Mouse (Mus musculus): Measurements from ENCODE around the gene Gucd1. TPM values are rescaled to one million over a fixed set of nuclear protein-coding genes. Genes with fewer than 3 reads are reported as not detected.
"Not testable (repeated sequence)": the region's sequence is repeated elsewhere in the genome, so short reads cannot be mapped to it uniquely, and the experiment has no call there.

Gucd1 gene
- total RNA-seq, 2 experiments from 2014 or later: 43.6 to 61.5 TPM

DNA sequence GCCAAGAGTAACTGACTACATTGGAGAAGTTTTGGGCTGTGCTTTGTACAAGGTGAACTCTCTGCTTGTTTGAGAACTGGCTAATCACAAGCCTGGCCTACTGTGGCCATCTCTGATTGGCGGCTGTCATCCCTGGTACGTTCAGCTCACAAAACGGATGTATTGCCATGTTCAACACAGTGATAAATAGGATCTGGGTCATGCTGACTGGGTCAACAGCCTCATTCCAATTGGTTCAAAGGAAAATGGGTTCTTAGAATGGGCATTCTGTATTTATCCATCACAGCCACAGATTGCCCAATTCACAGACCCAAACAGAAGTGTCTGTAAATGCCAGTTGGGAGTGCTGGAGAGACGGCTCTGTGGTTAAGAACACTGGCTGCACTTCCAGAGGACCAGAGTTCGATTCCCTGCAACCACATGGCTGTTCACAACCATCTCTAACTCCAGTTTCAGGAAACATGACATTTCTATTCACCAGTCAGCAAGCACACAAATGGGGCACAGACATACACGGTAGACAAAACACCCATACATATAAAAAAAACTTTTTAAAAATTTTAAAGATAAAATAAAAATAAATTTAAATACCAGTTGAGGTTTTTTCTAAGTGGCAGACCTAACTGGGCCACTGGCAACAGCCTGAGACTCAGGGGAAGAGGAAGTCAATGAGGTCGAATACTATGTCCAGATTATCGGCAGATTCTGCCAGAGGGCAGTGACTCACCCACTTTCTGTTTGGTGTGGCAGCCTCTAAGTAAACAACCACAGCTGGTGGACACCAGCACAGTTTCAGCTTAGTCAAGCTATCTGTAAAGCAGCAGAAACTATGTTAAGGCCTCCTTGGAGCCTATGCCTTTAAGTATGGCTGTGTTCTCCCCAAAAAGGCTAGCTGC, 13.3 kb downstream of the Gucd1 start:
- peak; percentile 66 for DNase-seq (ENCODE audit: low spot score)

DNA sequence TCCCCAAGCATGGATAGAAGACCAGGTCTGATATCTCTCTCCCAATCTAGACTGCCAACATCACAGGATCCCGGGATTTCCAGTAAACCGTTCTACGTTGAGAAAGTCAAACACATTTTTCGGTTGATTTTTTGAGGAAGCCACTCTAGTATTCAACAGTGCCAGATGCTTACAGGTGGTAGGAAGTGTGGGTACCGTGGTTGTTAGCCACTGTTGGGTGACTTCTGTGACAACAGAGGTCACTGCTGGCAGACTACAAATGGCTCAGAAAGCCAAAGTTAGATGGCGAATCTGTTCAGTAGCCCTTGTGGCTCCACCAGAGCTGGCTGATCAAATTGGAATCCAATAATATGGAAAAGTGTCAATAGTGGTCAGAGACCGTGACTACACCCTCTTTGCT, 14.1 kb downstream of the Gucd1 start:
- DNase-seq (ENCODE audit: low spot score): no peak

DNA sequence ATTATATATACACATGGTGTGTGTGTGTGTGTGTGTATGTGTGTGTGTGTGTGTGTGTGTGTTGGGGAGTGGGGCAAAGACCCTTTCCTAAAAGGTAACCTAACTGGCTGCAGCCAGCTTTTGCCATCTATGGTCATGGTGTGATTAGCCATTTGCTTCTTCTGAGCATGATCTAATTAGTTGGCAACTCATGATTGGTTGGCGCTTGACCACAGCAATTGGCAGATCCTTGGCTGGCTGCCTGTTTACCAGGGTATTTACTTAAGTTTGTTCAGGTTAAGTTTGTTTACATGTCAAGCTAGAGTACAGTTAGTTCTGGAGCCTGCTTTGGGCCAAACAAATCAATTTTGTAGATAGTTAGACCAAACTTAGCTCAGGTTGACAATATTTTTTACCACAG, 16.1 kb downstream of the Gucd1 start:
- no peak for DNase-seq (ENCODE audit: low spot score)

DNA sequence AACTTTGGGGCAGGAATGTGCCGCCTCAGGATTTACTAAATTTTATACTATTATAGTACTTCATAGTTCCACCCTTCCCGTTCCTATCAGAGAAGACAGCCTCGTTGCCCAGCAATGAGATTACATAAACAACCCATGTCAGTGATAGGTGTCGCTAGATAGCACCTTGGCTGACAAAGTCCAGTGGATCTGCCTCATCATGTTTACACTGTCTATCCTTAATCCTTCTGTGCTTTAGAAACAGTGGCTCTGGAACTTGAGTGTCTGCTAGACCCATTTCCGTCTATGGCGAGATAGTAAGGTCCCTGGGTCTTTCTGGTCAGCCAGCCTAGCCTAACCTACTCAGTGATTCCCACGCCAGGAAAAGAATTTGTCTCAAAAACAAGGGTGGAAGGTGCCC, 17.4 kb downstream of the Gucd1 start:
- DNase-seq (ENCODE audit: low spot score): no peak

DNA sequence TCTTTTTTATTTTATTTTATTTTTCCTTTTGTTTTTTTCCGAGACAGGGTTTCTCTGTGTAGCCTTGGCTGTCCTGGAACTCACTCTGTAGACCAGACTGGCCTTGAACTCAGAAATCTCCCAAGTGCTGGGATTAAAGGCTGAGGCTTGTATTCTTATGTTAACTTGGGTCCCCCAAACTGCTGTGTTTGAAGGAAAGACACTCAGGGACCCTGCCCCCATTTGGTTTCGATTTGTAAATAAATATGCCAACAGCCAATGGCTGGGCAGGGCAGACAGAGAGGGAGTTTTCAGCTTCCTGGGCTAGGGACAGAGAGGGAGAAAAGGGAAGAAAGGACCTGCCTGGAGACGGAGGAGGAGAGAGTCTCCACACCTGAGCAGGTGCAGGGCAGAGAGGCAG, 18.0 kb downstream of the Gucd1 start:
- no peak for DNase-seq (ENCODE audit: low spot score)

DNA sequence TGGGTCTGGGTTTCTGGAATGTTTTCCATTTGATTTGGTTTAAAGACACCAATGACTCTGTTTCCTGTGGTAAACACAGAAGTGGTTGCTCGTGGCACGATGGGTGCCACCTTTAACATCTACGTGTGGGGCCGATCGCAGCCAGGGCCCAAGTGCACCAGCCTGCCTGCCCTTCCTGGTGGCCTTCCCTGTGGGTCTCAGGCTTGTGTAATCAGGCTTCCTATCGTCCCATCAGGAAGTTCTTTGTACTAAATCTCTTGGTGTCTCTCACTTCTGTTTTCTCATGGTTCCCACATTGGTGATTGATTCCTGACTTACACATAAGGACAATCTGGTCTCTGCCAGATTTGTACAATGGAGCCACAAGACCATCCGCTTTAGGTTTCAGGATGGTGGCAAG, 18.6 kb downstream of the Gucd1 start:
- DNase-seq (ENCODE audit: low spot score): not testable (repeated sequence)

DNA sequence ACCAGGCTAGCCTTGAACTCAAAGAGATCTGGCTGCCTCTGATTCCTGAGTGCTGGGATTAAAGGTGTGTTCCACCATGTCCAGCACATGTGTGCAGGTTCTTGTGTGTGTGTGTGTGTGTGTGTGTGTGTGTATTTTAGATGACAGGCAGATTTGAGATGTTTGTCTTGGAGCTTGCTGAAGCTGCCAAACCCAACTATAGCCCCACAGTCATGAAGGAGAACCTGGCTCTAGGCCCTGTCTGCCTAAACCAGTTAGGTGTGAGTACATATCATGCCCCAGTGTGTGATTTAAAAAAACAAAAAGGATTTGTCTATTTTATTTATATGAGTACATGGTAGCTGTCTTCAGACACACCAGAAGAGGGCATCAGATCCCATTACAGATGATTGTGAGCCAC, 21.9 kb downstream of the Gucd1 start:
- DNase-seq (ENCODE audit: low spot score): no peak

DNA sequence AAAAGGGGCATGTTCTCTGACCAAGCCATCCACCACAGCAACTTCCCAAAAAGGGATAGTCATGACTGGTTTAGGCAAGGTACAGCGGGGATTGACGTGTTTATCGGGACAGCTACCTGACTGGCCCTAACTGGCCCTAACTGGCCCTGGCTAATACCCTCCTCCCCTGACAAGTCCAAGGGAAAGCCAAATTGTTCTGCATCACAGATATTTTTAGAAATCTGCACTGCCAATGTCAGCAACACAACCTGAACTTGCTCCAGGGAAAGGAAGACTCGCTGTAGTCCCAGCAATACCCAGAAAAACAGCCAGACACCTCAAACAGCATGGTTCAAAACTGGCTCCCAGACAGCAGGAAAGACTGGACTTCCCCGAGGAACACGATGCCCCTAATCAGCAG, 22.5 kb downstream of the Gucd1 start:
- DNase-seq (ENCODE audit: low spot score): peak; percentile 75

DNA sequence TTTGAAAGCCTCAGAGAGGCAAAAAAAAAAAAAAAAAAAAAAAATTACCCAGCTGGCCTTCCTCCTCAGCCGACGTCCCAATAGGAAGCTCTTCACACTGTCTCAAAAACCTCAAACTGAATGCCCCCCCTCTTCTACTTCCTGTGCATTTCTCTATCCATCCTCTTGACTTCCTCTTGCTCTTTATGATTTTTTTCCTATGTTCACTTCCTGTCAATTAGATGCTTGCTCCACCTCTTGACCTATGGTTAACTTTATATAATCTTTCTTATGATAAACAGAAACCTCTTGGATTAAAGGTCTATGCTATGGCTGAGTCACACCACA, 25.9 kb downstream of the Gucd1 start:
- DNase-seq (ENCODE audit: low spot score): no peak

DNA sequence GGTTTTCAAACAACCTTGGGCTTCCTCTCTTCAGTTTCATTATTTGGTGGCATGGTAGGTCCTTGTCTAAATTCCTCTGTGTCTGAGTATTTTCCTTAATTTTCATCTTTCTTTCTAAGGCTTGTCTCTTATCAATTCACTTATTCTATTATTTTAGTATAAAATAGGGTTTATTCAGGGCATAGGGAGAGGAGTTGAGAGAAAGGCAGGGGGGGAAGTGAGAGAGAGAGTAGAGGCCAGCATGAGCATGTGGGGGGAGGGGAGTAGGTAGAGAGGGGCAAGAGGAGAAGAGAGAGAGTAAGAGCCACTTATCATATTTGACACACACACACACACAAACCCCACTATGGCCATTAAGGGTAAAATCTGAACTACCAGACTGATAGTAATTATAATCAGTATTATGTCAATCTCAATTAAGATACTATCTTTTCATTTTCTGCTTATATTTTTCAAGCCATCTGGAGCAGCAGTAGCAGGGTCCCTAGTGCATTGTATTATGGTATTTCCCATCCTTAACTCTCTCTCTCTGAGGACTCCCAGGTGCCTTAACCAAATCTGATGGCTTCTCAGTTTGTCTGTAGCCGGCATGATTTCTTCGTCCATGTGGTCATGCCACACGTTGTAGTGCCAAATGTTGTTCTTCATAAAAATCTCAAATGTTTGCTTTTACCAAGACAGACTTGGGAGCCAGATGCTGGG, 26.4 kb downstream of the Gucd1 start:
- DNase-seq (ENCODE audit: low spot score): no peak

DNA sequence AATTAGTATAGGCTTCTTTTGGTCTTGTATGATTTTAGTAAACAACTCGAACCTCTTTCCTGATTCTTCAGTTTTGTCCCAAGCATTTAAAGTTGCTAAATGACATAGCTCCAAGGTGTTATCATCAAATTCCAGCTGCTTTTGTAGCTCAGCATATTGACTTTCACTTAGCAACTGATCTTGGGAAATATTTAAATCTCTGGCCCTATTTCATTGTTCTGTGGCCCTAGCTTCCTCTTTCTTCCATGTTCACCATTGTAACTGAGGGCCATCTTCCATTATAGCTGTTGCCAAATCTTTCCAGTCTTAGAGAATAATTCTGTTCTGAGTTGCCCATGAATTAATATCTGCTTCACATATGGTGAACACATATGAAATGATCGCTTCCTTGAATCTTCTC, 27.0 kb downstream of the Gucd1 start:
- DNase-seq (ENCODE audit: low spot score): no peak

DNA sequence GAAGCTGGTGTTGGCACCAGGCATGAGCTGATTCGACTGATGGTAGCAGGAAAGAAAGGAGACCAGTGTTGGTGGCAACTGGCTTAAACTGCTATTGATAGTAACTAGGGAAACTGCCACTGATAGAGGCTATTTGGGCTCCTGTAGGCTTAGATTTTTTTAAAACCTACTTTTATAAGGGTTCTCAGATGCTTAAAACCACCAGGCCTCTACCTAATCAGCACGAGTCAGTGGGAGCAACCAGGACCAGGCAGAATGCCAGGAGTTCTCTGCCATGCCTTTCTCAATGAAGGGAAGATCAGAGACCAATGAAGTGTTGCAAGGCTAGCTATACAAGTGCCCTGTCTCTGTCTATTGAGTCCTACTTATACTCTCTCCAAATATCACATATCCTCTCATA, 28.2 kb downstream of the Gucd1 start:
- DNase-seq (ENCODE audit: low spot score): no peak

DNA sequence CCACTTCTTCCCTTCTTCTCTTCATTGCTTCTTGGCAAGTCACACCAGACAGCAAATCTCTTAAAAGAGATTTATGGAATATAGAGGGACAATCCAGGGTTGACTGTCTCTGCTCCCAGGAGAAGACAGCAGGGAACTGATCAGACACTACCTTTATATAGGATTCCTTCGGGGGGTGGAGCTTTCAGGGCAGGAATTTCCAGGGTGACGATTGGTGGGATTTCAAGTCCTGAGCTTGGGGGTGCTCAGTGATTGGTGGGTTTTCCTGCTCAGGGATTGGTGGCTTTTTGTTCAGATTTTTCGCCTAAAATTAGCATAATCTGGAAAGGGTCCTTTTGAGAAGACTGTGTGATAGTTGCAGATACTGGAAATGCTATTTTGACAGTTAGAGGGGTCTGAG, 30.6 kb downstream of the Gucd1 start:
- no peak for DNase-seq (ENCODE audit: low spot score)

DNA sequence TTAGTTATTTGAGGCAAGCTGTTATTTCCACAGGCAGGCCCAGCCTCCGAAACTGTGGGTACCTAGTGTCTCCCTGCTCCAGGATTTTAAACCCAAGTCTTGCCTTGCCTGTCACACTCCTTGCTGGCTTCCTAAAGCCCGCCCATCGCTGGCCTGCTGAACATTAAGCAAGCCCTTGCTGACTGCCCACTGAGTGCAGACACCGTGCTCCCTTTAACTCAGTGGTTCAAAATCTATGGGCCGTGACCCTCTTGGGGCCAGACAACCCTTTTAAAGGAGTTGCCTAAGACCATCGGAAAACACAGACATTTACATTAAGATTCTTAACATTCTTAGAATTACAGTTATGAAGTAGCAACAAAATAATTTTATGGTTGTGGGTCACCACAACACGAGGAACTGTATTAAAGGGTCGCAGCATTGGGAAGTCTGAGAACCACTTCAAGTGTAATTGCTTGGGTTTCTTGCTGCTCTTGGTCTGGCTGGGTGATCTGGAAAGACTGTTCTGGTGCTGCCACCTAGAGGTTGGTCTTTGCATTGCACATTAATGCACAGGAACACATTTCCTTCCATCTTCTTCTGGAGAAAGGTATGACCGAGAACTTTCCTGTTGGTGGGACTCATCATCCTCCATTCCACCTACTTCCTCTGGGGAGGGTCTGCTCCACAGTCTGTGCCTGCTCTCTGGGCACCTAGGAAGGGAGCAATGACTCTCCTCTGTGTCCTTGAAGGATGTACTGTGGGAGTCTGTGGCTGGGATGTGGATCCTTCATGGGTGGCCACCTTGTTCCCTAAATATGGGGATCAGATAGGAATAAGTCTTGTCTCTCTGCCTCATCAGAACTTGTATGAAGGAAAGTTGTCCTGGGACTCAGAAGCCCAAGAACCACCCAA, 31.4 kb downstream of the Gucd1 start:
- peak; percentile 85 for DNase-seq (ENCODE audit: low spot score)

DNA sequence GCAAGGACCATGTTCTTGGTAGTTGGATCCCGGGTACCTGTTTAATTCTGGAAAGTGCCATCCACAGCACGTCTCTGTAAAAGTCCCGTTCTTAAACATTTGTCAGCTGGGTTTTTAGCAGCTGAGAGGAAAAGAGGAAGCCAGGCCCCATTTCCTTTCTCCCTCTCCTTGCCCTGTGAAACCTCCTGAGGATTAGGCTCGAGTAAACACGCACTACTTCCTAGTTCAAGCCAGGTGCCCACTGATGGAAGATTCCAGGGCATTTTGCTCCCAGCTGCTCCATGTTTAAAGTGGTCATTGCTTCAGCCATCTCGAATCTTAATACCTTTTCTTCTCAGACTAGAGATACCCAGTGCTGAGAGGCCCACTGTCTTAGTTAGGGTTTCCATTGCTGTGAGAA, 33.0 kb downstream of the Gucd1 start:
- DNase-seq (ENCODE audit: low spot score): no peak

DNA sequence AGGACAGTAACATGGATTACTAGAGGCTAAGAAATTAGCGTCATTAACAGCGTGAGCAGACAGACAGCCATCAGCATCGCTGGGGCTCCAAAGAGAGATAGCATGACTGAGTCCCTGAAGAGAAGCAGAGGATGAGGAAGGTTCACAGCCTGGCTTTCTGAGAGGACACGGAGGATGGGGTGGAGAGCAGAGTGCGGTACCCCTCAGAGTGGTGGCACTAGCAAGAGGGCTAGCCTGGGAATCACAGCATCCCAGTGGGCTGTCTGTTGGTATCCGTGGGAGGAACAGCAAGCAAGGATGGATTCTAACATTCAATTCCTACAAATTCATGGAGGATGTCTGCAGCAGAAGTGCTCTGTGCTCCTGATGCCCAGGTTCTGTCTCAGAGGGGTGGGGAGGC, 33.7 kb downstream of the Gucd1 start:
- no peak for DNase-seq (ENCODE audit: low spot score)

DNA sequence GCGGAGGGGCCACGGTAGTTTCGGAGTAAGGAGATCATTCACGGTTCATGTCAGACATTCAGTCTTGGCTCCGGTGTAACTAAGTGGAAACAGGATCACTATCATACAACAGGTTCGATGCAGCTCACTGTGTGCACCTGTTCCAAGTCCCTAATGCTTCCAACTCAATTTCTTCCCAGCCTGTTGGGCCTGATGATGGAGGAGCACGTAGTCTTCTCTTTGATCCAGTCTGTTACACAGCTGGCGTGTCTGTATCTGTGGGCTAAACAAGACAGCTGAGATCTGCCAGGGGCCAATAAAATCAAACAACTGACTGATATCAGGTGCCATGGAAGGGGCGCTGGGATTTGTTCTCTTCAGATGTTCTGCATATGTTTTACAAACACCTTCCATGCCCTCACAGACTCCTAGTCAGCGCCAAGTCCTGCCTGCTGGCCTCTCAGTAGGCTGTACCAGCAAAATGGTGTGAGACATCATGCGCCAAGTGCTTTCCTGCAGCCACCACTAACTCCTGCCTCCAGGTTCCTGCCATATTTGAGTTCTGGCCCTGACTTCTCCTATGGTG, 34.8 kb downstream of the Gucd1 start:
- DNase-seq (ENCODE audit: low spot score): no peak

DNA sequence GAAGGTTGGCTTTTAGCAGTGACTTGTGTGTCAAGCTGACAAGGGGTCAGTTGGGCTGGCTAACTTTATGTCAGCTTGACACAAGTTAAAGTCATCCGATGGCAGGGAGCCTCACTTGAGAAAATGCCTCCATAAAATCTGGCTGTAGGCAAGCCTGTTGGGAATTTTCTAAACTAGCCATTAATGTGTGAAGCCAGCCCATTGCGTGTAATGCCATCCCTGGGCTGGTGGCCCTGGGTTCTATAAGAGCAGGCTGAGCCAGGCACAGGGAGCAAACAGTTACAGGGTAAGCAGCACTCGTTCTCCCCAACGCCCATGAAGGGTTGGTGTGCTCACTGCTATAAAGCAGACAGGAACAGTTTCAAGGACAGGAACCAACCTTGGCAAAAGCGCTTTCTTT, 35.5 kb downstream of the Gucd1 start:
- no peak for DNase-seq (ENCODE audit: low spot score)

DNA sequence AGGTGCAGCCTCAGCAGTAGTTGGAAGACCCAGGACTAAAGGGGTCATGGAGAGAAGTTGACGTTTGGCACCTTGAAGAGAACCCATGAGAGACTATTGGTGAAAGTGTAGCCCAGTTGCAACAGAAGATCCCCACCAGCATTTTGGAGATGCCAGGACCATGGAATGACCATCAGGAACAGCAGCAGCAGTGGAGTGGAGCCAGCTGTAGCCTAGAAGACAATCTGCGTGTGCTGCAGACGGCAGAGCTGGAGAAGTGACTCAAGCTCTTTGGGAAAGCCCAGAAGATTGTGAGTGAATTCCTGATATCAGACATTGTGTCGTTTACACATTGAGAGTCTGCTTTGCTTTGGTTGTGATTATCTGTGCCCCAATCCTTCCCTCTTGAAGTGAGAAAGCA, 36.1 kb downstream of the Gucd1 start:
- no peak for DNase-seq (ENCODE audit: low spot score)

DNA sequence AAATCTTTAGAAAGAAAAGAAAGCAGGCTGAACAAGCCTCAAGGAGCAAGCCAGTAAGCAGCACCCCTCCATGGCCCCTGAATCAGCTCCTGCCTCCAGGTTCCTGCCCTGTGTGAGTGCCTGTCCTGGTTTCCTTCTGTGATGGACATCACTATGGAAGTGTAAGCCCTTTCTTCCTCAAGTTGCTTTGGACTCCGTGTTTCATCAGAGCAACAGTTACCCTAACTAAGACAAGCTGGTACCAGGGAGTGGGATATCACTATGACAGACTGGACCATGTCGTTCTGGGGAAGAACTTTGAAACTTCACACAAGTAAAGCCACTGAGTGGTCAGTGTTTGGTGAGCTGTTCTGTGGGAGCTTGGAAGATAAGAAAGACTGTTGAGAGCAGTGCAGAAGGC, 37.8 kb downstream of the Gucd1 start:
- no peak for DNase-seq (ENCODE audit: low spot score)

DNA sequence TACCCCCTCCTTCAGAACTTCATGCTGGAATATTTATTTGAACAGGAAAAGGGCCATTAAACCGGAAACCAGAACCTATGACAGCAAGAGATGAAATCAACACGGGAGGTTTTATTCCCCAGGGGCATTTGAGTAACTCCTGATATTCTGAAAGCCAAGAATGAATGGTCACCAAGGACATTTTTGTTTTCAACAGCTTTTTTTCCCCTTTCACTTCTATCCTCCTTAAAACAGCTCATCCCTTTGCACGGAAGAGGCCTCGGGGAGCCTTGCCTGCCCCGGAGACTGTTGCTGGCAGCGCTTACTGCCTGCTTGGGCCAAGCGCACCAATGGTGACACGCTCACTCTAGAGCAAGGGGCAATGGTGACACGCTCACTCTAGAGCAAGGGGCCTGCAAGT, 40.7 kb downstream of the Gucd1 start:
- peak; percentile 46 for DNase-seq (ENCODE audit: low spot score)
